Mouse (Mus musculus) brain, embryonic 14.5 days (tissue): ENCODE data around the gene Fzr1. TPM values are rescaled to one million over a fixed set of nuclear protein-coding genes. Genes with fewer than 3 reads are reported as not detected.

ENCODE experiments used
- DNase-seq: peaks from one replicate; pipeline ENCODE4 v3.0.0-alpha.2; 2011; ENCODE audit warnings: low read depth
- CTCF ChIP-seq: fragments of 200-500 bp; IDR thresholded peaks from 2 replicates; pipeline ENCODE4 v1.5.1; 2012; ENCODE audit warnings: inconsistent platforms, mild to moderate bottlenecking, moderate library complexity, borderline replicate concordance; ENCODE audit not compliant: insufficient read depth, insufficient read length; ENCODE audit errors: extremely low read depth
- POLR2A ChIP-seq: fragments of 200-500 bp; IDR thresholded peaks from 2 replicates; pipeline ENCODE4 v1.6.1; 2012; ENCODE audit warnings: mild to moderate bottlenecking, inconsistent platforms, borderline replicate concordance; ENCODE audit not compliant: poor library complexity, insufficient read depth, insufficient read length, severe bottlenecking; ENCODE audit errors: extremely low read depth
- polyA plus RNA-seq: library from polyadenylated mRNA; depleted of rRNA; stranded (reverse); fragments of >200 nt; gene quantifications from 2 replicates; pipeline ENCODE4 v1.2.3, GENCODE M21; 2012

The Fzr1 gene
- polyA plus RNA-seq, 1 experiment = 154 TPM

- DNase-seq = no peak
- TF ChIP-seq CTCF (no peak), POLR2A (no peak)
These were observed 14.5 kb upstream of the Fzr1 start, which contains the start of gene Smim24 for GRCm38 (mm10) chr10:81392781-81393185. TSS of gene Smim24 (plus strand) at chr10:81393051.

- DNase-seq = no peak
- no peak for TF ChIP-seq CTCF
- TF ChIP-seq POLR2A = no peak
These were observed 14.0 kb upstream of the Fzr1 start for GRCm38 (mm10) chr10:81392270-81392669.

GRCm38 (mm10) chr10:81390678-81390965 is 12.3 kb upstream of the Fzr1 start:
- no peak for DNase-seq
- TF ChIP-seq CTCF = no peak
- no peak for TF ChIP-seq POLR2A

- TF ChIP-seq POLR2A (no peak), CTCF (peak; percentile 96)
- peak; percentile 67 for DNase-seq
These were observed 11.7 kb upstream of the Fzr1 start for GRCm38 (mm10) chr10:81389801-81390677.

GRCm38 (mm10) chr10:81389373-81389772 is 11.1 kb upstream of the Fzr1 start:
- no peak for DNase-seq
- TF ChIP-seq POLR2A (no peak), CTCF (no peak)

GRCm38 (mm10) chr10:81388505-81389055 is 10.3 kb upstream of the Fzr1 start, which contains the start of gene Gm48552:
TSS of gene Gm48552 (plus strand) at chr10:81389005.
- TF ChIP-seq POLR2A (no peak), CTCF (no peak)
- DNase-seq = no peak

- DNase-seq = no peak
- TF ChIP-seq CTCF = no peak
- TF ChIP-seq POLR2A = no peak
These were observed 9.4 kb upstream of the Fzr1 start for GRCm38 (mm10) chr10:81387716-81388115.

GRCm38 (mm10) chr10:81385603-81386306 is 7.4 kb upstream of the Fzr1 start:
- TF ChIP-seq POLR2A = no peak
- DNase-seq = no peak

GRCm38 (mm10) chr10:81384605-81384982 is 6.3 kb upstream of the Fzr1 start:
- no peak for DNase-seq
- TF ChIP-seq POLR2A = no peak
- TF ChIP-seq CTCF = no peak

- peak; percentile 67; the same call in 1 of the 2 replicates for TF ChIP-seq POLR2A
- TF ChIP-seq CTCF = no peak
- peak; percentile 100 for DNase-seq
These were observed 5.7 kb upstream of the Fzr1 start, which contains the start of the genes Dohh and Gm48551 for GRCm38 (mm10) chr10:81383802-81384604. TSS of gene Dohh (plus strand) at chr10:81384428. TSS of gene Gm48551 (plus strand) at chr10:81384466.

GRCm38 (mm10) chr10:81382039-81382438 is 3.7 kb upstream of the Fzr1 start:
- TF ChIP-seq CTCF (no peak), POLR2A (no peak)
- DNase-seq = no peak
